Comparison of ENCODE assay signal across 8 mouse cellular contexts in genomic region chr16:11909817-11910216, GRCm38 (mm10). TPM values are rescaled to one million over a fixed set of nuclear protein-coding genes. Genes with fewer than 3 reads are reported as not detected.
DNase-seq lines count a peak whose midpoint lies in the region; ATAC-seq and TF ChIP-seq lines count a peak whose summit lies in the region.

No protein-coding gene starts in this region.

- in situ Hi-C loops in CH12.LX (cut with MboI; ENCODE audit: low pct_ligation_motif_present, low pct_unique_long_range_greater_than_20kb, low sequenced_read_pairs), result loop anchor here (25.0 kb wide), 1 partner anchor 448 kb away; no protein-coding TSS in a partner anchor

- TF ChIP-seq CTCF in intestine, postnatal 0 days (IDR thresholded peaks at IDR 0.05; ENCODE audit: low read depth), result no peak
- no peak for TF ChIP-seq CTCF in CH12.LX (conservative IDR thresholded peaks at IDR 0.05 in 1 of 2, IDR thresholded peaks at IDR 0.05 in 1 of 2; ENCODE audit: low read depth in 2 of 2, low read length in 2 of 2)

- intact Hi-C loops in left cerebral cortex, postnatal 25 days (cut with DNase I), result no loop called here

- H3K4me1 ChIP-seq in intestine, postnatal 0 days (replicated peaks; ENCODE audit: control insufficient read depth, insufficient read depth, low read length), result no peaks in the 10 kb centered on the region
- peaks cover 9% of the 10 kb centered on the region; the same call in 1 of the 2 replicates for H3K4me1 ChIP-seq in intestine, embryonic 16.5 days (ENCODE audit: control insufficient read depth, insufficient read depth, low read length)
- H3K4me1 ChIP-seq in CH12.LX (ENCODE audit: control insufficient read depth in 1 of 2, insufficient read depth in 2 of 2), result peaks cover 2 to 20% of the 10 kb centered on the region in 2 experiments; a peak in 3 of 4 replicates
- 0 out of 2 replicates have a peak, but pooled peaks cover 7% of the 10 kb centered on the region for H3K4me1 ChIP-seq in liver, embryonic 11.5 days (replicated peaks; ENCODE audit: control insufficient read depth, insufficient read depth, low read length)

- ATAC-seq in intestine, postnatal 0 days, result no peak
- ATAC-seq in intestine, embryonic 16.5 days, result no peak
- ATAC-seq in liver, embryonic 11.5 days (replicated peaks; ENCODE audit: low FRiP score), result no peak
- no peak for ATAC-seq in erythroid progenitor cell, adult 5-6 weeks (replicated peaks; ENCODE audit: low FRiP score, poor library complexity, severe bottlenecking)

- TF ChIP-seq POLR2A in CH12.LX (IDR thresholded peaks at IDR 0.05; ENCODE audit: low read depth, low read length), result no peak

- dilution Hi-C loops in CH12.LX (cut with MboI; ENCODE audit: extremely low pct_ligation_motif_present, extremely low pct_unique_long_range_greater_than_20kb, low sequenced_read_pairs), result no loop called here

- no peaks in the 10 kb centered on the region for H3K9me3 ChIP-seq in intestine, postnatal 0 days (ENCODE audit: control insufficient read depth)
- H3K9me3 ChIP-seq in intestine, embryonic 16.5 days (ENCODE audit: control insufficient read depth, low read length), result no peaks in the 10 kb centered on the region
- H3K9me3 ChIP-seq in CH12.LX (replicated peaks; ENCODE audit: low read length), result no peaks in the 10 kb centered on the region
- no peaks in the 10 kb centered on the region for H3K9me3 ChIP-seq in liver, embryonic 11.5 days (ENCODE audit: control insufficient read depth, low read length)

- H3K27ac ChIP-seq in intestine, postnatal 0 days (ENCODE audit: low read depth, low read length), result no peak overlapping the region
- H3K27ac ChIP-seq in intestine, embryonic 16.5 days (ENCODE audit: low read length), result no peak overlapping the region
- H3K27ac ChIP-seq in CH12.LX (ENCODE audit: insufficient read depth, low read depth), result no peak overlapping the region
- H3K27ac ChIP-seq in liver, embryonic 11.5 days (ENCODE audit: low read depth, low read length), result no peak overlapping the region

- no peaks in the 10 kb centered on the region for H3K27me3 ChIP-seq in intestine, postnatal 0 days (replicated peaks; ENCODE audit: control insufficient read depth, insufficient read depth, low read length)
- H3K27me3 ChIP-seq in intestine, embryonic 16.5 days (replicated peaks; ENCODE audit: control insufficient read depth, insufficient read depth, low read length), result no peaks in the 10 kb centered on the region
- peaks cover 5% of the 10 kb centered on the region for H3K27me3 ChIP-seq in CH12.LX (replicated peaks)
- no peaks in the 10 kb centered on the region for H3K27me3 ChIP-seq in liver, embryonic 11.5 days (replicated peaks; ENCODE audit: control insufficient read depth, insufficient read depth, low read length)

- no peak overlapping the region for H3K9ac ChIP-seq in intestine, postnatal 0 days (ENCODE audit: low read depth, low read length)
- no peak overlapping the region for H3K9ac ChIP-seq in intestine, embryonic 16.5 days (ENCODE audit: low read depth, low read length)
- 0 out of 2 replicates have a peak overlapping the region, but pooled peaks have one; percentile 82 for H3K9ac ChIP-seq in CH12.LX (ENCODE audit: insufficient read depth, low read depth)
- no peak overlapping the region for H3K9ac ChIP-seq in liver, embryonic 11.5 days (ENCODE audit: low read depth, low read length)

- TF ChIP-seq EP300 in CH12.LX (IDR thresholded peaks at IDR 0.05; ENCODE audit: low read length), result no peak

- peak; percentile 37 for DNase-seq in cerebellum, adult 9-11 months
- DNase-seq in cerebellum, postnatal 36 days, result no peak
- no peak for DNase-seq in CH12.LX (ENCODE audit: extremely low read depth)
- DNase-seq in liver, embryonic 11.5 days (ENCODE audit: low spot score), result no peak
- no peak for DNase-seq in left cerebral cortex, postnatal 25 days (ENCODE audit: low spot score in 2 of 2)

- H3K79me2 ChIP-seq in CH12.LX (replicated peaks; ENCODE audit: control insufficient read depth, extremely low read depth, insufficient read depth, poor library complexity, severe bottlenecking), result peaks cover 7% of the 10 kb centered on the region

- TF ChIP-seq RAD21 in CH12.LX (IDR thresholded peaks at IDR 0.05; ENCODE audit: low read depth, low read length), result no peak

- no peak overlapping the region for H3K4me3 ChIP-seq in intestine, postnatal 0 days (ENCODE audit: low read depth, low read length)
- H3K4me3 ChIP-seq in intestine, embryonic 16.5 days (ENCODE audit: low read length), result no peak overlapping the region
- H3K4me3 ChIP-seq in CH12.LX (replicated peaks in 1 of 3; ENCODE audit: low read depth in 2 of 3, low read length in 2 of 3, poor library complexity in 1 of 3), result peak overlapping the region in 2 of 3 experiments; percentile 74 to 95
- H3K4me3 ChIP-seq in liver, embryonic 11.5 days (ENCODE audit: low read depth, low read length), result no peak overlapping the region; the same call in 1 of the 2 replicates

- peaks cover 5% of the 10 kb centered on the region; the same call in 1 of the 2 replicates for H3K36me3 ChIP-seq in intestine, postnatal 0 days (ENCODE audit: control insufficient read depth, insufficient read depth)
- H3K36me3 ChIP-seq in intestine, embryonic 16.5 days (ENCODE audit: control insufficient read depth, insufficient read depth, low read length), result no peaks in the 10 kb centered on the region
- peaks cover 0 to 15% of the 10 kb centered on the region in 2 experiments for H3K36me3 ChIP-seq in CH12.LX (replicated peaks in 1 of 2; ENCODE audit: control insufficient read depth in 1 of 2, insufficient read depth in 1 of 2, low read length in 1 of 2)
- H3K36me3 ChIP-seq in liver, embryonic 11.5 days (ENCODE audit: control insufficient read depth, insufficient read depth, low read length), result no peaks in the 10 kb centered on the region

- 74% methylated on average over 3 of the region's 3 CpGs for WGBS in intestine, postnatal 0 days
- WGBS in intestine, embryonic 16.5 days, result 76% methylated on average over 3 of the region's 3 CpGs
- 64% methylated on average over 3 of the region's 3 CpGs for WGBS in liver, embryonic 11.5 days

- H3K4me2 ChIP-seq in intestine, postnatal 0 days (replicated peaks; ENCODE audit: low read depth), result peak overlapping the region; percentile 60; the same call in 1 of the 2 replicates
- no peak overlapping the region for H3K4me2 ChIP-seq in intestine, embryonic 16.5 days (ENCODE audit: low read depth, low read length)
- H3K4me2 ChIP-seq in CH12.LX (ENCODE audit: insufficient read depth, low read depth, poor library complexity, severe bottlenecking), result peak overlapping the region; percentile 64
- H3K4me2 ChIP-seq in liver, embryonic 11.5 days, result peak overlapping the region; percentile 67

TF ChIP-seq in CH12.LX, 34 proteins besides CTCF, POLR2A, EP300 and RAD21:
- TF ChIP-seq CHD2 (IDR thresholded peaks at IDR 0.05; ENCODE audit: low read length) (no peak), CHD1 (IDR thresholded peaks at IDR 0.05; ENCODE audit: low read depth, low read length) (no peak), ETS1 (conservative IDR thresholded peaks at IDR 0.05; ENCODE audit: low read depth, low read length) (no peak), E2F4 (IDR thresholded peaks at IDR 0.05; ENCODE audit: insufficient replicate concordance, low read depth, low read length) (no peak), ZNF384 (IDR thresholded peaks at IDR 0.05; ENCODE audit: low read depth, low read length) (no peak), POLR2AphosphoS2 (IDR thresholded peaks at IDR 0.05; ENCODE audit: low read depth, low read length) (no peak), MAFK (IDR thresholded peaks at IDR 0.05; ENCODE audit: insufficient replicate concordance, low read length) (no peak), MAZ (IDR thresholded peaks at IDR 0.05; ENCODE audit: low read depth, low read length) (no peak), IRF4 (IDR thresholded peaks at IDR 0.05; ENCODE audit: low read depth, low read length) (no peak)

RNA-seq across cellular contexts. Expression of gene Cpped1, which starts 0.6 kb away (rescaled TPM):
- polyA plus RNA-seq in intestine, postnatal 0 days (2015; fragmentation: Nextera tagmentation; extraction: Ambion mirVana), result 28.0 and 31.6 TPM in 2 replicates
- polyA plus RNA-seq in intestine, embryonic 16.5 days (2015; fragmentation: Nextera tagmentation; extraction: Ambion mirVana), result 34.2 and 35.9 TPM in 2 replicates
- total RNA-seq in CH12.LX (2012; rRNA removed) (13.6 and 14.6 TPM in 2 replicates), CH12.LX (2014; rRNA removed) (17.5 and 18.0 TPM in 2 replicates)
- 29.5 and 34.6 TPM in 2 replicates for polyA plus RNA-seq in CH12.LX (2012; ENCODE audit: insufficient read length, low read depth)
- 28.0 and 28.1 TPM in 2 replicates for polyA plus RNA-seq in liver, embryonic 11.5 days (2014; fragmentation: Nextera tagmentation; extraction: Ambion mirVana)
- total RNA-seq in erythroid progenitor cell, adult 5-6 weeks (2015; ENCODE audit: low replicate concordance), result 2.5 and 12.2 TPM in 2 replicates
- total RNA-seq in erythroid progenitor cell, adult 5-6 weeks (2017; ENCODE audit: low replicate concordance), result 1.1 and 3.3 TPM in 2 replicates
- 10 to 100 TPM; 37.9 to 40.0 TPM for total RNA-seq in left cerebral cortex, postnatal 25 days (2021)

Comparison
In these comparisons a context has a peak if more than half of its experiments do, and no peak if none do; other contexts are left out.
1. H3K4me3 ChIP-seq: peak in CH12.LX (2 of 3); none in intestine, postnatal 0 days (single experiment), intestine, embryonic 16.5 days (single experiment) and liver, embryonic 11.5 days (single experiment).